Mouse (Mus musculus) C2C12 (cell line): Measurements from ENCODE around the gene Gm6525. TPM values are rescaled to one million over a fixed set of nuclear protein-coding genes. Genes with fewer than 3 reads are reported as not detected.

Experiments
- H3K27me3 ChIP-seq: one replicate; pipeline ENCODE4 v1.6.1; 2011; ENCODE audit not compliant: control insufficient read depth, insufficient read depth, insufficient read length
- H3K36me3 ChIP-seq: one replicate; pipeline ENCODE4 v1.6.1; 2011; ENCODE audit not compliant: control insufficient read depth, insufficient read depth
- H3K4me3 ChIP-seq: one replicate; pipeline ENCODE4 v1.5.1; 2011; ENCODE audit warnings: mild to moderate bottlenecking, control low read depth; ENCODE audit not compliant: poor library complexity, insufficient read depth, severe bottlenecking
- H3K79me2 ChIP-seq: one replicate; pipeline ENCODE4 v1.6.1; 2011; ENCODE audit not compliant: control insufficient read depth, insufficient read depth
- H3K79me3 ChIP-seq: one replicate; pipeline ENCODE4 v1.6.1; 2011; ENCODE audit warnings: low read depth, control low read depth
- H3ac ChIP-seq: one replicate; pipeline ENCODE3; 2011; ENCODE audit warnings: low read depth; ENCODE audit not compliant: control insufficient read depth, insufficient read length
- CEBPB ChIP-seq: IDR thresholded peaks from one replicate; pipeline ENCODE4 v1.6.1; 2011; ENCODE audit warnings: low read depth, mild to moderate bottlenecking, control low read depth, moderate library complexity
- CTCF ChIP-seq: IDR thresholded peaks from one replicate; pipeline ENCODE4 v1.5.1; 2011; ENCODE audit not compliant: control insufficient read depth, insufficient read depth, insufficient read length
- FOSL1 ChIP-seq: IDR thresholded peaks from one replicate; pipeline ENCODE4 v1.8.0; 2011; ENCODE audit warnings: mild to moderate bottlenecking, low read length; ENCODE audit not compliant: poor library complexity, insufficient read depth, severe bottlenecking
- MAX ChIP-seq: IDR thresholded peaks from one replicate; pipeline ENCODE4 v1.6.1; 2011; ENCODE audit warnings: mild to moderate bottlenecking, control low read depth
- MYOD1 ChIP-seq: IDR thresholded peaks from one replicate; pipeline ENCODE4 v1.6.1; 2011; ENCODE audit warnings: low read depth; ENCODE audit not compliant: control insufficient read depth, insufficient read length
- MYOG ChIP-seq: IDR thresholded peaks from one replicate; pipeline ENCODE4 v1.6.1; 2011; ENCODE audit not compliant: control insufficient read depth, insufficient read length; ENCODE audit errors: extremely low read depth
- USF1 ChIP-seq: IDR thresholded peaks from one replicate; pipeline ENCODE4 v1.6.1; 2011; ENCODE audit warnings: low read depth, mild to moderate bottlenecking, control low read depth, moderate library complexity
- long read RNA-seq, 2 experiments: library from polyadenylated mRNA; unstranded; transcript quantifications; one replicate each; pipeline ENCODE4 v2.0.0; 2019 to 2020
- polyA plus RNA-seq: library from polyadenylated mRNA; unstranded; fragments of >200 nt; fragmentation: generic; extraction: Trizol; gene quantifications from one replicate; pipeline ENCODE4 v1.2.1, GENCODE M21; 2012; ENCODE audit warnings: missing spikeins

Gm6525 gene
- polyA plus RNA-seq: 0.08 TPM
- long read RNA-seq, experiment 1: 0 reads
- long read RNA-seq, experiment 2: 0 reads

DNA sequence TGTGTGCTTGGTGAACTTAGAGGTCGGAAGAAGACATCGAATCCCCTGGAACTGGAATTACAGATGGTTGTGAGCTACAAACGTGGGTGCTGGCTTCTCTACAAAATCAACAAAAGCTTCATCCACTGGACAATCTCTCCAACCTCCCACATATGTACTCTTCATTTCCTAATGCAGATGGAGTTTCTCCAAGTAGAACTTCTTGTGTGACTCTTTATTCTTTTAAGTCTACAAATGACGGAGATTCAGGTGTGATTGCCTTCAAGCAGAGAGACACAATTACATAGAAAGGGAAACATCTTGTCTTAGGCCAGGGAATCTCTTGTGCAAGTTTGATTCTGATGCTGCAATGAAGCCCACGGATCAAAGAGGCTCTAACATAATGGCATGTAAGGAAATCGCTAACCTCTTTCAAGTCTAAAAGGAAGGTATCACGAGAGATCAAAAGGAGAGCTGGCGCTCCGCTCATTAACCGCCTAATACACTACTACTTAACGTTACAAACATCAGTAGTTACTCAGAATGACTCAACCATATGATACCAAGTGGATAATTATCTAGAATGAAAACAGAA is at the start of gene Gm6525:
Gene Gm6525, plus strand, starts transcription at position 524 of the 574 bp plus-strand sequence.
- no peaks in the 10 kb centered on the region for H3K79me2 ChIP-seq
- H3ac ChIP-seq: no peak within 1 kb of the TSS
- no peaks in the 10 kb centered on the region for H3K27me3 ChIP-seq
- no peaks in the 10 kb centered on the region for H3K79me3 ChIP-seq
- no peak for TF ChIP-seq MAX
- TF ChIP-seq CTCF: no peak
- TF ChIP-seq FOSL1: no peak
- TF ChIP-seq USF1: no peak
- no peak for TF ChIP-seq CEBPB
- TF ChIP-seq MYOG: no peak
- no peak for TF ChIP-seq MYOD1
- no peak within 1 kb of the TSS for H3K4me3 ChIP-seq
- H3K36me3 ChIP-seq: no peaks in the 10 kb centered on the region

DNA sequence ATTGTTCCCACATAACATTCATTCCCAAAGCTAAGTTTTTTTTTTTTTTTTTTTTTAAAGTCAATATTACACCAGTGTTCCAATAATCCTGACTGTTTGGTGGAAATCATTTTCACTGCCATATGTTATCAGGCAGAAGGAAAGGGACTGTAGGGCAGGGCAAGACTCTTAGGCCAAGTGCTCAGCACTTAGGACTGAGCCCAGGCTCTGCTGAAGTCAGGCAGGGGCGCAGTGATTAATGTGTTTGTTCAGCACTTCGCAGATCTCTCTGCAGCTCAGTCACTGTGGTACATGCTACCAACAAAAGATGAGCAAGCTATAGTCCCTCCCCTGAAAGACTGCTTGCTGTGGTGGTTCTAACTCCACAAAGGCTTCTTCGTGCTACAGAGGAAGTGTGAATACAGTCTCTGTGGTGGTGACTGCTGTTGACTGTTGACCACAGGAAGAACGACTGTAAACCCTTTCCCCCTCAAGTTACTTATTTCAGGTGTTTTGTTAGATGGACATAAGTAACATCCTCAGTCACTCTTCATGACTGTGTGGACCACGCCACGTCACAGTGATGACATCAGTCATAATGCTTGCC is 48.1 kb upstream of the Gm6525 start:
- H3K79me3 ChIP-seq: no peaks in the 10 kb centered on the region
- H3K79me2 ChIP-seq: no peaks in the 10 kb centered on the region
- no peak for TF ChIP-seq CTCF
- no peak for TF ChIP-seq USF1
- TF ChIP-seq FOSL1: no peak
- no peak for TF ChIP-seq MYOG
- no peak for TF ChIP-seq CEBPB
- TF ChIP-seq MYOD1: no peak
- no peak for TF ChIP-seq MAX
- no peaks in the 10 kb centered on the region for H3K36me3 ChIP-seq
- H3ac ChIP-seq: no peak overlapping the region
- no peak overlapping the region for H3K4me3 ChIP-seq
- no peaks in the 10 kb centered on the region for H3K27me3 ChIP-seq

DNA sequence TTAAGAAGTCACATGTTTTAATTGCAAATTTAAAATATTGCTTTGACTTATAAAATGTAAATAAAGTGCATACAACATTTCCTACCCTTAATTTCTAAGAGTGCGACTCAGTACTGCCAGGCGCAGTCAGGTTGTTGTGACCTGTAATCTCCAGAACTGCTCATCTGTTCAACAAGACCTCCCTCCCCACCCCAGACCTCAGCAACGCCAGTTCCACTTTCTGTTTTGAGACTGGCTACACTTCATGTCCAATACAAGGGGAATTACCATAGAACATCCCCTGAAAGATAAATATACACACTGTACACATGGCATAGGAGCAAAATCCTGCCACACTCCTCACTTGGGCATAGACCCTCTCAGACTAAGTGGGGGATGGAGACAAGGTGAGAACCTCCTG is 47.2 kb upstream of the Gm6525 start:
- H3K4me3 ChIP-seq: no peak overlapping the region

DNA sequence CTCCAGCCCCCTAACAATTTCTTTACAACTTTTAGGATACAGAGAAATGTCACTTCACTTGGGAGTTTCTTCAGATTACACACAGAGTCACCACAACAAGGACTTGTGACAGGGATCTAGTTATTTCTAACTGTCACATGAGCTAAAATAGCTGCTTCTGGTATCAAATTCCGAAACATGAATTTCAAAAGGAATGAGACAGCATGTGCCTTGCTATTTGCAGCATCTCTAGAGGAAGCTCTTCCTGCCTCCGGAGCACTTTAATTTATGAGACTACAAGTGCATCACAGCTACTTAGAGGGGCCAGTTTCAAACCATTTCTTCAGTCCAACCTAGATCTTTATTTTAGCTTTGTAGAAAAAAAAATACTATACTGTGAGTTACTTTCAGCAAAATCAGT is 46.5 kb upstream of the Gm6525 start:
- Histone ChIP-seq H3K79me3 (no peaks in the 10 kb centered on the region), H3ac (no peak overlapping the region), H3K79me2 (no peaks in the 10 kb centered on the region), H3K36me3 (no peaks in the 10 kb centered on the region), H3K27me3 (no peaks in the 10 kb centered on the region), H3K4me3 (no peak overlapping the region)
- TF ChIP-seq USF1 (no peak), CTCF (no peak), MAX (no peak), FOSL1 (no peak)

More for the DNA sequence above, 47.2 kb upstream of the Gm6525 start:
- H3ac ChIP-seq: no peak overlapping the region
- H3K36me3 ChIP-seq: no peaks in the 10 kb centered on the region
- no peaks in the 10 kb centered on the region for H3K79me2 ChIP-seq
- TF ChIP-seq MAX: no peak
- no peak for TF ChIP-seq USF1
- TF ChIP-seq CTCF: no peak
- no peak for TF ChIP-seq FOSL1
- no peak for TF ChIP-seq MYOD1
- TF ChIP-seq MYOG: no peak
- no peak for TF ChIP-seq CEBPB
- no peaks in the 10 kb centered on the region for H3K27me3 ChIP-seq
- no peaks in the 10 kb centered on the region for H3K79me3 ChIP-seq

DNA sequence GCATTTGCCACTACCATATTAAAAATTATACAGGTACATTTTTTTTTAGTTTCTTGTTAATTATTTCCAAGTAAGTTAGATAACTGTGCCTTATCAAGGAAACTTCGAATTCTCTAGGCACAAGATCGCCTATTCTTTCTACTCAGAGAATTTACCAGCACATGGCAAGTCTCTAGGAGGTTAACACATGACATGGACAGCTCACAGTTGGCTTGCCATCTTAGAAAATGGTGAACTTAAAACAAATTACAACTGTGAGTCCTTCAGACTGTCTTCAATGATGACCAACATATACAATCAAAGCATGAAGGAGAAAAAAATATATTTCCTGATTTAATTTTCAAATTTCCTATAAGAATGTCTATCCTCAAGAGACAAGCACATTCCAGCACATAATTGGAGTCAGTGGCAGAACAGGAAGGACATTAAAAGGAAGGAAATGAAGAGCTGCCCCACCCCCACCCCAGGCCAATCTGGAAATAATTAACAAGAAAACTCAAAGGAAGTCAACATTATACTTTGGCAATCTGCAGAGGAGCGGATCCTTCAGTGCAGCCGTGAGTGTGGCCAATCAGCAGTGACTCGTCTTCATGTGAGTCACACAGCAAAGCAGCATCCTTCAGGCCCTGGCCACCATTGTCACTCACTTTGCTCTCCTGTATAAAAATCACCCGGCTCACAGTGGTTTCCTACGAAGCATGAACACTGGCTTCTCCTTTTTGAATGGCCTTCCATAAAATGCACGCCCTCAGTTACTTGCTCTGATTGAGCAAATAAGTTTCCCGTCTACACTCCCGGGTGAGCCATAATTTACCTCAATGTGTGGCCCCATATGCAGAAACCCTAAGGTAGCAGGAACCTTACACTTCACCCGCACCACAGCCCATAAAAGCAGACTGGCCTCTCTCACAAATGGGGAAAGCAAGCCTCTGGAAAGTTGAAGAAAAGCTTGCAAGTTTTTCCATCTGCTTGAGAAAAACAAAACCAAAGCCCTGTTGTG is 44.7 kb upstream of the Gm6525 start:
- Histone ChIP-seq H3K36me3 (no peaks in the 10 kb centered on the region), H3K4me3 (no peak overlapping the region), H3K79me2 (no peaks in the 10 kb centered on the region), H3K79me3 (no peaks in the 10 kb centered on the region), H3ac (no peak overlapping the region), H3K27me3 (no peaks in the 10 kb centered on the region)
- TF ChIP-seq MAX (no peak), FOSL1 (no peak), MYOG (no peak), CEBPB (no peak), USF1 (no peak), CTCF (no peak), MYOD1 (no peak)
